26 mouse cellular contexts compared by ENCODE assay signal in the genomic region with DNA sequence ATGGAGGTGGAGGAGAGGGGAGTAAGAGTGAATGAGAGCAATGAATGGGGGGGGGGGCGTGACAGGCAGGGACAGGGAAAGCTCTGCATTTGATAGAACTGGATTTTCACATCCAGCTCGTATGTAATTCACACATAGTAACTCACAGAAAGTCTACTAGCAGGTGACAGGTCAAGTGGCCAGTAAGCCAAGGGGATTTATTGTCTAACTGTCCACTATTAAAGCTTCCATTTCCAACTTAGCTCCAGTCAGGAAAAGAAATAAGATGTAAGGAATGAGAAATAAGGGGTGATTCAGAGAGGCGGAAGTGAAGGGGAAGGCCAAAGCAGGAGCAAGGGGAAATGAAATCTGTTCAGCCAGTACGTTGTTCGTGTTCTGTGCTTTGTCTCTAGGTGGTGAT.
"Had no signal": no experiment of that assay in that cellular context is flagged by ENCODE, and none has a peak within 500 bp of the region (broad histone marks: within the 10 kb centered on the region; RNA-seq: fewer than 3 reads in every experiment).

No protein-coding gene starts in this region.

- DNase-seq: gastrocnemius, postnatal 14 days; gastrocnemius, postnatal 36 days; heart, postnatal 14 days; heart, postnatal 36 days; kidney, adult 18-20 months; kidney, adult 8-10 months; kidney, postnatal 14 days; kidney, postnatal 36 days; layer of hippocampus, adult 9-11 months; layer of hippocampus, postnatal 36 days; liver; liver, embryonic 13.5 days; liver, postnatal 0 days had no signal

- H3K4me3 ChIP-seq: heart, embryonic 13.5 days; heart, embryonic 15.5 days; hindbrain, embryonic 13.5 days; hindbrain, embryonic 15.5 days; intestine, embryonic 15.5 days; limb, embryonic 12.5 days; liver, embryonic 13.5 days; liver, embryonic 15.5 days had no signal

- ATAC-seq: hindbrain, postnatal 0 days; inflammation-experienced regulatory T-cells, adult 6 months; intestine, embryonic 15.5 days; intestine, postnatal 0 days; liver, postnatal 0 days had no signal

- H3K4me1 ChIP-seq: heart, embryonic 15.5 days; hindbrain, embryonic 13.5 days; hindbrain, embryonic 15.5 days; intestine, embryonic 15.5 days had no signal

- H3K9ac ChIP-seq: heart, embryonic 13.5 days; heart, embryonic 15.5 days; hindbrain, embryonic 13.5 days; hindbrain, embryonic 15.5 days; intestine, embryonic 15.5 days; limb, embryonic 12.5 days; liver, embryonic 13.5 days; liver, embryonic 15.5 days; liver, postnatal 0 days had no signal

- H3K27me3 ChIP-seq: heart, embryonic 15.5 days; hindbrain, embryonic 13.5 days; hindbrain, embryonic 15.5 days; intestine, embryonic 15.5 days; liver, embryonic 13.5 days; liver, embryonic 15.5 days had no signal

- H3K27ac ChIP-seq: heart, embryonic 13.5 days; heart, embryonic 15.5 days; hindbrain, embryonic 13.5 days; hindbrain, embryonic 15.5 days; hindbrain, postnatal 0 days; intestine, embryonic 15.5 days; kidney, postnatal 0 days; limb, embryonic 12.5 days; liver, embryonic 13.5 days; liver, embryonic 15.5 days had no signal

- H3K4me2 ChIP-seq: heart, embryonic 11.5 days; heart, embryonic 13.5 days; heart, embryonic 15.5 days; hindbrain, embryonic 13.5 days; hindbrain, embryonic 15.5 days; intestine, embryonic 15.5 days; limb, embryonic 12.5 days; liver, embryonic 11.5 days; liver, embryonic 13.5 days; liver, embryonic 15.5 days had no signal

- H3K36me3 ChIP-seq: heart, embryonic 13.5 days; heart, embryonic 15.5 days; hindbrain, embryonic 13.5 days; hindbrain, embryonic 15.5 days; intestine, embryonic 15.5 days; limb, embryonic 12.5 days; liver, embryonic 13.5 days; liver, embryonic 15.5 days had no signal

- H3K9me3 ChIP-seq: heart, embryonic 13.5 days; heart, embryonic 15.5 days; hindbrain, embryonic 13.5 days; hindbrain, embryonic 15.5 days; intestine, embryonic 15.5 days; limb, embryonic 12.5 days; liver, embryonic 13.5 days; liver, embryonic 15.5 days had no signal
